Mouse (Mus musculus) bone marrow macrophage, adult 2 months (primary cell): ENCODE data around the gene Gm44596. TPM values are rescaled to one million over a fixed set of nuclear protein-coding genes. Genes with fewer than 3 reads are reported as not detected.
A peak's percentile ranks its signal among the peaks of the same experiment; 100 is the strongest.

ENCODE experiments used
- H3K27ac ChIP-seq: 2 replicates; pipeline ENCODE4 v1.5.1; 2012; ENCODE audit warnings: low read depth, low read length; ENCODE audit not compliant: insufficient read depth
- H3K4me1 ChIP-seq: 2 replicates; pipeline ENCODE4 v1.6.1; 2012; ENCODE audit warnings: low read length; ENCODE audit not compliant: control insufficient read depth, insufficient read depth
- H3K4me3 ChIP-seq: 2 replicates; pipeline ENCODE4 v1.5.1; 2012; ENCODE audit warnings: mild to moderate bottlenecking, low read length, moderate library complexity; ENCODE audit not compliant: insufficient read depth
- CTCF ChIP-seq: IDR thresholded peaks from 2 replicates; pipeline ENCODE4 v1.5.1; 2012; ENCODE audit warnings: low read depth, mild to moderate bottlenecking, low read length, moderate library complexity
- POLR2A ChIP-seq: IDR thresholded peaks from 2 replicates; pipeline ENCODE4 v1.6.1; 2012; ENCODE audit warnings: mild to moderate bottlenecking, low read depth, low read length, borderline replicate concordance
- polyA plus RNA-seq: library from polyadenylated mRNA; stranded (reverse); fragments of >200 nt; gene quantifications from 2 replicates; pipeline ENCODE4 v1.2.4, GENCODE M21; 2012; ENCODE audit not compliant: missing spikeins, insufficient read depth, insufficient read length

The Gm44596 gene
- polyA plus RNA-seq, 1 experiment = not detected

DNA sequence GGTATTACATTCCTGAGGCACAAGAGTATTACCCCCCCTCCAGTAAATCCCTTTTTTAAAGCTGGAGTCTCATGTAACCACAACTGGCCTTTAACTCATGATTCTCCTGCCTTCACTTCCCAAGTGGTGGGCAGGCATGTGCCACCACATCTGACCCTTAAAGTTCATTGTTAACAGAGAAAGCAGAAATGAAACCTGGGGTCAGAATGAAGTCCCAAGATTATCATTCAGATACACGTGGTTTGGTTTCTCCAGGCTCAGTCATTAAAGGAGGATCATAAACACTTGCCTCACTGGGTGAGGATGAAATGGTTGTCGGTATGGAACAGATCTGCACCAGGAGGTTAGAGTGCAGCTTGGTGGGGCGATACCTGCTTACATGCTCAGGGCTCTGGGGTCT is 6.0 kb downstream of the Gm44596 start:
- TF ChIP-seq POLR2A = no peak
- no peak for TF ChIP-seq CTCF
- Histone ChIP-seq H3K4me1 (peaks cover 27% of the 10 kb centered on the region), H3K4me3 (no peak overlapping the region), H3K27ac (peak overlapping the region; percentile 51)

DNA sequence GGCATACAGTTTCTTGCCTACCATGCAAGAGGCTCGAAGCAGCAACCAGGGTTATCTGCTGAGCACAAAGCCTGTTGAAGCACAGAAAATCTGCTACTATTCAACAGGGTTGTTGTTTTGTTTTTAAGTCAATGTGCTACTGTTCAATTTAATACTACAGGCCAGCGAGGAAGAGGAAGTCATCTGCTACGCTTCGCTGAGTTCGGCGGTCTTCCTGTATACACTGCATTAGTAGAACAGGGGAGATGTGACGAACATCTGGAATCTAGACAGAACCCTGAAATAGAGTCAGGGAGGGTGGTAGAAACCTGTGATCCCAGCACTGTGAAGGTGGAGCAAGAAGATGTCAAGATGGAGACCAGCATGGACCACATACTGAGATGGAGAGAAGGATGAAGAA is 8.4 kb downstream of the Gm44596 start:
- no peak for TF ChIP-seq CTCF
- TF ChIP-seq POLR2A = no peak
- Histone ChIP-seq H3K4me3 (no peak overlapping the region), H3K27ac (no peak overlapping the region), H3K4me1 (peaks cover 27% of the 10 kb centered on the region)

DNA sequence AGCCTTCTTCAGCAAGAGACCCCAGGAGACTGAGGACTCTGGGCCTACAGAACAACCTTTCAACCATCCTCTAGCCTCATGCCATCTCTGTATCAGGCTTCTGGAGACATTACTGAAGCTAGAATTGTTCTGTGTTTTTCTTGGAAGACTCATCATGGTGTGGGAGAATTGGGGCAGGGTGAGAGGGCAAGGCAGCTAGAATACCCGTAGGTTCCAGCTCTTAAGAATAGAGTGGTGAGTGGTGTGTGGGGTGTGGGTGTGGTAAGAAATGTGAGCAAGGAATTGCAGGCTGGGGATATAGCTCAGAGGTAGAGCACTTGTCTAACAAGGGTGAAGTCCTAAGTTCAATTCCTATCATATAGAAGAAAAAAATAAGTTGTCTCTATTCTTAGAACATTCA is 9.7 kb downstream of the Gm44596 start:
- Histone ChIP-seq H3K4me1 (peaks cover 19% of the 10 kb centered on the region), H3K4me3 (no peak overlapping the region), H3K27ac (no peak overlapping the region)
- no peak for TF ChIP-seq CTCF
- TF ChIP-seq POLR2A = no peak

DNA sequence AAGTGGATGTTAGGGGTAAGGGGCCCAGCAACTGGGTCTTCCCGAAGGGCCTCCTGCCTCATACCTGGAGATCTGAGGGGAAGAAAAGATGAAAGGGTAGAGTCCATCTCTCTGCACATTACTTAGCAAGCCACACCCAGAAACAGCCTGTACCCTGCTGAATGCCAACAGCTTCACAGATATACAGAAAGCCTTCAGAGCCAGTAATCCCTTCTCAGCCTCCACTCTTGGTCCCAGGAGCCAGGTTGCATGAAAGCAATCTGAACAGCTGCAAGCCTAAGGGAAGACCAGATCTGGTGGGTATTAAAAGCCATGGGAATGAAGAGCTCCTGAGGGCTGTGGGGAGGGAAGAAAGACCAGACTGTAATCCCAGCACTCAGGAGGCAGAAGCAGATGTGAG is 13.9 kb downstream of the Gm44596 start:
- H3K4me3 ChIP-seq = no peak overlapping the region

DNA sequence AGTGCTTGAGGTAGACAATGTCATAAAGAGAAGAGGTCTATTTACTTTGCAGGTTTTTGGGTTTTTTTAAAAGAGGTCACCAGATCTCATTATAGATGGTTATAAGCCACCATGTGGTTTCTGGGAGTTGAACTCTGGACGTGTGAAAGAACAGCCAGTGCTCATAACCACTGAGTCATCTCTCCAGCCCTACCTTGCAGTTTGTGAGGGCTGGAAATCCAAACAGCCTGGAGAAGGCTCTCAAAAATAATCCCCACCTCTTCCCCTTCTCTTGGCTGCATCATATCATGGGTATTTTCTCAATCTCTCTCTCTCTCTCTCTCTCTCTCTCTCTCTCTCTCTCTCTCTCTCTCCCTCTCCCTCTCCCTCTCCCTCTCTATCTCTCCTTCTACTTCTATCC is 15.4 kb downstream of the Gm44596 start:
- H3K4me1 ChIP-seq = no peaks in the 10 kb centered on the region
- no peak for TF ChIP-seq CTCF
- TF ChIP-seq POLR2A = no peak
- H3K4me3 ChIP-seq = no peak overlapping the region
- H3K27ac ChIP-seq = no peak overlapping the region

More for the DNA sequence above, 13.9 kb downstream of the Gm44596 start:
- no peak for TF ChIP-seq CTCF
- no peak for TF ChIP-seq POLR2A
- H3K27ac ChIP-seq = no peak overlapping the region
- no peaks in the 10 kb centered on the region for H3K4me1 ChIP-seq

DNA sequence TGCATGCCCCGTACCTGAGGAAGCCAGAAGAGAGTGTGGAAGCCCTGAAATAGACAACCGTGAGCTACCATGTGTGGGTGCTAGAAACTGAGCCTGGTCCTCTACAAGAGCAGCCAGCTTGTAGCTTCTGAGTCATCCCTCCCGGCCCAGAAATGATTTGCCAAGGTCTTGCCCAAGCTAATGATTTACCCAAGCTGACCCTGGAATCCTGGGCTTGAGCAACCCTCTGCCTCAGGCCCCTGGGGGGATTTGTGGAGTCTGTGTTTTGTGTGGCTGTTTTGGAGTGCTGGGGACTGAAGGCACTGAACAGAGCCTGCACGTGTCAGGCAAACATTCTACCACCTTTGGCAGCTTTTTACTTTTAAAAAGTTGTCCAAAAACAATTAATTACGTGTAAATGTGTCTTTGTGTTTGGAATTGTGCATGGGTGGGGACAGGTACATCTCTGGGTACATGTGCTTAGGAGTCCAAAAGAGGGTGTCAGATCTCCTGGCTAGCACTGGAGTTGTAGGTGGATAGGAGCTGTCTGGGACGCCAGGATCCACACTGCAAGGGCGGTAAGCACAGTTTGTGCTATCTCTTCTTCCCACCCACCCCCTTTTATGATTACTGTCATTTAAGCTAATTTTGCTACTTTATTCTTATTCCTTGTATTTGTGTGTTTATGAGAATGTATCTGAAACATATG is 22.4 kb downstream of the Gm44596 start:
- TF ChIP-seq CTCF = no peak
- TF ChIP-seq POLR2A = no peak
- H3K4me1 ChIP-seq = no peaks in the 10 kb centered on the region
- no peak overlapping the region for H3K27ac ChIP-seq
- H3K4me3 ChIP-seq = no peak overlapping the region

DNA sequence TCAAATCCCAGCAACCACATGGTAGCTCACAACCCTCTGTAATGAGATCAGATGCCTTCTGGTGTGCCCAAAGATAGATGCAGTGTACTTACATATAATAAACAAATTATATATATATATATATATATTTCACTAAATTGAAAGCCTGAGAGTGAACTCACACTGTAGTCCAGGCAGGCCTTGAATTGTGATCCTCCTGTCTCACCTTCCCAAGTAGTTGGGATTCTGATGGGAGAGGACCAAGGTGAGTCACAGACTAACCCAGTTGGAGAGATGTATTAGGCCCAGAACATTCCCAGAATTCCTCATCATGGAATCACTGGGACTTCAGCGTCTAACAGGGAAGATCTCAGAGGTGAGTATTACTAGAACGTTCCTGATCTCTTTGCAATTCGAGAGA is 23.7 kb downstream of the Gm44596 start, which contains the start of gene Nrip2:
Gene Nrip2, plus strand, starts transcription at position 301 of the 400 bp plus-strand sequence.
- TF ChIP-seq CTCF (no peak), POLR2A (no peak)
- Histone ChIP-seq H3K4me3 (no peak within 1 kb of the TSS), H3K27ac (no peak within 1 kb of the TSS), H3K4me1 (no peaks in the 10 kb centered on the region)

DNA sequence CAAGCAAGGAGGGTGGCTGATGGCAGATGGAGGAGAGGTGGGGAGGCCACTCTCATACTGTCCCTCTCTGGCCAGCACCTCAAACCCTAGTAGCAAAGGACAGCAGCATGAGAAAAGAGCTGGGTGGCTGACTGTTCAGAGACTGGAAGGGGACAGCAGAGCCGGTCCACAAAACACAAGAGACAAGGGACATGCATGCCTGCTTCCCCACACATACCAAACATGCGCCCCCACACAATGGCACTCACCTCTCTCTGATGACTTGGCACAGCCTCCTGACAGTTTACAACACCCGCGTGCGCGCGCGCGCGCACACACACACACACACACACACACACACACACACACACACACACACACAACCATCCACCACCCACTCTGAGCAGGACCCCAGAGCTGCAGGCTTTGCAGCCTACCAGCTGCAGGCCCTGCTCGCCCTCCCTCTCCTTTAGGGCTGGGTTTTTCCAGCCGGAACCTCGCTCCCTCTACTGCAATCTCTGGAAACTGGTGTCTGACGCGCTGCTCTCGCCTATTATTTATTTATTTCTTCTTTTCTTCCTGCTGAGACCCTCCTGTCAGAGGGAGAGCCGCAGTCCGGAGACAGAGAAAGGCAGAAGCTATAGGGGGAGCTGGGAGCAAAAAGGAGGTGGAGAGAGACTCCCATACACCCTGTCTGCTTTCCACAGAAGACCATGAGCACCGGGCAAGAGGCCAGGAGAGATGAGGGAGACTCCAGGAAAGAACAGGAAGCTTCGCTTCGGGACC is 24.3 kb downstream of the Gm44596 start:
- H3K27ac ChIP-seq = no peak overlapping the region
- no peak for TF ChIP-seq POLR2A
- no peak for TF ChIP-seq CTCF
- no peaks in the 10 kb centered on the region for H3K4me1 ChIP-seq
- H3K4me3 ChIP-seq = no peak overlapping the region

DNA sequence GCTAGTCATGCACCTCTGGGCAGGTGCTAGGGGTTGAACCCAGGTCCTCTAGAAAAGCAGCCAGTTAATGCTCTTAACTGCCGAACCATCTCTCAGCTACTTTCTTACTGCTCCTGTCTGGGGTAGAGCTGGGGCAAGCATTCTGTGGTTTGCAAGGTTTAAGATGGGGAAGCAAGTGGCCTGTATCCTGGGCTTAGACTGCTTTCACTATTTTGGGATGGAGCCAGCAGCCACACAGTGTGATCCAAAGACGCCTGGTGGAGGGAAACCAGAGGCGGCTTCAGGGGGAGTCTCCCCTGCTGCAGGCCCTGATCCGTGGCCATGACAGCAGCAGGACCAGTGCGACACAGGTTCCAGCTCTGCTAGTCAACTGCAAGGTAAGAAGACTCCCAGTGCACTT is 29.4 kb downstream of the Gm44596 start:
- TF ChIP-seq POLR2A (no peak), CTCF (no peak)
- H3K27ac ChIP-seq = no peak overlapping the region
- peaks cover 21% of the 10 kb centered on the region for H3K4me1 ChIP-seq
- H3K4me3 ChIP-seq = no peak overlapping the region

DNA sequence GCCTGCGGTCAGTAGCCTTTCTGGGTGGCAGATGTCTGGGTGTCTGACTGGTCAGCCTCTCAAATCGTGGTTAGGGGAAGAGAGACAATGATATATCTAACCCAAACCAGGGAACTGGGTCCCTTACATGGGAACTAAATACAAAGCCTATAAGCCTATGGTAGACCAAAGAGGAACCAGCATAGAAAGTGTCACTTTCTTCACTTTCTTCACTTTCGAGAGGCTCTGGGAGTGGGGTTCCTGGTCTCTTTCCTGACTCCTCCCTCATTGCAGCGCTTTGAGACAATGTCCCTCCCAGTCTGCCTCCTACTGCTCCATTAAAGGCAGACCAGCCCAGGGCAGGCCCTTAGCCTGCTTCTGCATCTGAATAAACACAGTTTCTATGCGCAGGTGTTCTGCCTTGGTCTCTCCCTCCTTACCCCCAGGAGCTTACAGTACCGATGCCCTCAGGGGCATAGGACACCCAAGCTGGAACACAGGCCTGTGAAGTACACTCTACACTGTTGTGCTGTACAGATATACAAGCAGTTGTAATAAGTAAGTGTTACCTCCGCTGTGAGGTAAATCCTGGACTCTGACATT is 33.3 kb downstream of the Gm44596 start:
- Histone ChIP-seq H3K4me3 (no peak overlapping the region), H3K4me1 (peaks cover 21% of the 10 kb centered on the region), H3K27ac (0 out of 2 replicates have a peak overlapping the region, but pooled peaks have one; percentile 0)
- TF ChIP-seq POLR2A (no peak), CTCF (no peak)
